Mouse (Mus musculus) fibroblast of lung, adult 2 months (primary cell): ENCODE measurements at regions not wholly inside any gene's neighbourhood (a gene's known extent, or its start where the extent isn't known, plus 50 kb on each side); places are given as distances from the start of the nearest gene placed in this dataset.
A peak's percentile ranks its signal among the peaks of the same experiment; 100 is the strongest.

Experiments used
- DNase-seq: peaks from one replicate; pipeline ENCODE4 v3.0.0-alpha.2; 2011; ENCODE audit warnings: low read depth

GRCm38 (mm10) chr14:25176206-25176605 is 282.8 kb upstream of the Zmiz1 start:
- DNase-seq: no peak

GRCm38 (mm10) chr14:25180126-25180525 is 278.9 kb upstream of the Zmiz1 start:
- no peak for DNase-seq

- no peak for DNase-seq
These were observed 277.6 kb upstream of the Zmiz1 start for GRCm38 (mm10) chr14:25181406-25181805.

- DNase-seq: no peak
These were observed 274.9 kb upstream of the Zmiz1 start for GRCm38 (mm10) chr14:25184042-25184441.

- DNase-seq: no peak
These were observed 274.1 kb upstream of the Zmiz1 start for GRCm38 (mm10) chr14:25184875-25185274.

- no peak for DNase-seq
These were observed 273.4 kb upstream of the Zmiz1 start for GRCm38 (mm10) chr14:25185556-25185958.

GRCm38 (mm10) chr14:25185959-25186771 is 272.8 kb upstream of the Zmiz1 start:
- DNase-seq: no peak

GRCm38 (mm10) chr14:25187715-25188114 is 271.3 kb upstream of the Zmiz1 start:
- peak; percentile 78 for DNase-seq

- no peak for DNase-seq
These were observed 269.7 kb upstream of the Zmiz1 start for GRCm38 (mm10) chr14:25189256-25189655.

GRCm38 (mm10) chr14:25190680-25191270 is 268.2 kb upstream of the Zmiz1 start:
- no peak for DNase-seq

GRCm38 (mm10) chr14:25196820-25197219 is 262.2 kb upstream of the Zmiz1 start:
- DNase-seq: no peak

GRCm38 (mm10) chr14:25199900-25200299 is 259.1 kb upstream of the Zmiz1 start:
- DNase-seq: no peak

GRCm38 (mm10) chr14:25200656-25201179 is 258.3 kb upstream of the Zmiz1 start:
- DNase-seq: no peak

- DNase-seq: no peak
These were observed 256.7 kb upstream of the Zmiz1 start for GRCm38 (mm10) chr14:25202312-25202711.

- DNase-seq: no peak
These were observed 254.9 kb upstream of the Zmiz1 start for GRCm38 (mm10) chr14:25204091-25204490.

GRCm38 (mm10) chr14:25206855-25207254 is 252.1 kb upstream of the Zmiz1 start:
- DNase-seq: no peak

GRCm38 (mm10) chr14:25207422-25207821 is 251.6 kb upstream of the Zmiz1 start:
- no peak for DNase-seq

- no peak for DNase-seq
These were observed 250.5 kb upstream of the Zmiz1 start for GRCm38 (mm10) chr14:25208221-25209056.

GRCm38 (mm10) chr14:25213056-25213455 is 245.9 kb upstream of the Zmiz1 start:
- no peak for DNase-seq

- DNase-seq: no peak
These were observed 235.9 kb upstream of the Zmiz1 start for GRCm38 (mm10) chr14:25223091-25223490.

- DNase-seq: no peak
These were observed 233.8 kb upstream of the Zmiz1 start for GRCm38 (mm10) chr14:25225214-25225613.

GRCm38 (mm10) chr14:25226155-25226839 is 232.7 kb upstream of the Zmiz1 start:
- DNase-seq: peak; percentile 75
